In the genomic region with DNA sequence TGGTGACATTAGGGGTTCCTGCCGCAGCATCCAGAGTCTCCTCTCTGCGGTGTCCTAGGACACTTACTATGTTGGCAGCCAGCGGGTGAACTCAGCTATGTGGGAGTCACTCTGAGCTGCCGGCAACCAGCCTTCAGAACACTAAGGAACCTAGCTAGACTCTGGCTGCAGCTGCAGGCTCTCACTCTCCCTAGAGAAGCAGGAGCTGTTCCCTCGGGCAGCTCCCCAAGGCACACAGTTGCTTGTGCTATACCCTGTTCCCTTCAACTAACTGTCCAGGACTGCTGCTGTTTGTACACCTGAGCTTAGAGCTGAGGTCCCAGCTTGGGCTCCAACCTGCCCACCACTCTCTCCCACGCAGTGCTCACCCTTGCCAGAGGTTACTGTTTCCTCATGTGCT, we compare ENCODE assay signal across 8 mouse cellular contexts.
DNase-seq lines count a peak whose midpoint lies in the region; ATAC-seq lines count a peak whose summit lies in the region.
"Had no signal": no experiment of that assay in that cellular context is flagged by ENCODE, and none has a peak within 500 bp of the region (broad histone marks: within the 10 kb centered on the region; RNA-seq: fewer than 3 reads in every experiment).

No protein-coding gene starts in this region.

- no peak overlapping the region for H3K4me2 ChIP-seq in limb, embryonic 15.5 days

- WGBS in embryonic facial prominence, embryonic 10.5 days = 69% methylated on average over 6 of the region's 6 CpGs
- 42% methylated on average over 6 of the region's 6 CpGs for WGBS in limb, embryonic 15.5 days

- no peak overlapping the region for H3K4me3 ChIP-seq in embryonic facial prominence, embryonic 10.5 days
- no peak overlapping the region for H3K4me3 ChIP-seq in limb, embryonic 15.5 days

- H3K9me3 ChIP-seq in embryonic facial prominence, embryonic 10.5 days = no peaks in the 10 kb centered on the region
- H3K9me3 ChIP-seq in limb, embryonic 15.5 days = no peaks in the 10 kb centered on the region

- H3K36me3 ChIP-seq in embryonic facial prominence, embryonic 10.5 days (replicated peaks) = no peaks in the 10 kb centered on the region
- H3K36me3 ChIP-seq in limb, embryonic 15.5 days = no peaks in the 10 kb centered on the region

- DNase-seq in left cerebral cortex, postnatal 36 days (ENCODE audit: low spot score in 2 of 2) = peak; percentile 26 to 30
- DNase-seq in left cerebral cortex, adult 11 months (ENCODE audit: low spot score) = no peak
- no peak for DNase-seq in embryonic facial prominence, embryonic 10.5 days (ENCODE audit: low spot score)
- peak; percentile 21 to 30 for DNase-seq in heart, adult 9 months (ENCODE audit: low spot score in 2 of 2)
- DNase-seq in natural killer cell, adult 2 months (ENCODE audit: low spot score in 2 of 2) = no peak
- no peak for DNase-seq in urinary bladder, postnatal 14 days (ENCODE audit: low spot score)
- DNase-seq: cerebellum, adult 9-10 months had no signal

- intact Hi-C loops in left cerebral cortex, postnatal 36 days (cut with DNase I) = no loop called here

- H3K27ac ChIP-seq in embryonic facial prominence, embryonic 10.5 days (replicated peaks) = peak overlapping the region; percentile 82
- peak overlapping the region; percentile 77 for H3K27ac ChIP-seq in limb, embryonic 15.5 days

- no peak for ATAC-seq in limb, embryonic 15.5 days (ENCODE audit: insufficient number of reproducible peaks, low FRiP score, low TSS enrichment, low read depth)

- no peak overlapping the region for H3K9ac ChIP-seq in limb, embryonic 15.5 days

- peaks cover 33% of the 10 kb centered on the region for H3K4me1 ChIP-seq in embryonic facial prominence, embryonic 10.5 days
- peaks cover 26% of the 10 kb centered on the region for H3K4me1 ChIP-seq in limb, embryonic 15.5 days

- no peaks in the 10 kb centered on the region for H3K27me3 ChIP-seq in embryonic facial prominence, embryonic 10.5 days (replicated peaks; ENCODE audit: low read depth, poor library complexity, severe bottlenecking)
- H3K27me3 ChIP-seq in limb, embryonic 15.5 days = no peaks in the 10 kb centered on the region

Comparison
In these comparisons a context has a peak if more than half of its experiments do, and no peak if none do; other contexts are left out.
1. DNase-seq: peak in left cerebral cortex, postnatal 36 days (2 of 2) and heart, adult 9 months (2 of 2); none in left cerebral cortex, adult 11 months (single experiment), embryonic facial prominence, embryonic 10.5 days (single experiment), natural killer cell, adult 2 months (0 of 2) and urinary bladder, postnatal 14 days (single experiment).